22 mouse cellular contexts compared by ENCODE assay signal in the genomic region with DNA sequence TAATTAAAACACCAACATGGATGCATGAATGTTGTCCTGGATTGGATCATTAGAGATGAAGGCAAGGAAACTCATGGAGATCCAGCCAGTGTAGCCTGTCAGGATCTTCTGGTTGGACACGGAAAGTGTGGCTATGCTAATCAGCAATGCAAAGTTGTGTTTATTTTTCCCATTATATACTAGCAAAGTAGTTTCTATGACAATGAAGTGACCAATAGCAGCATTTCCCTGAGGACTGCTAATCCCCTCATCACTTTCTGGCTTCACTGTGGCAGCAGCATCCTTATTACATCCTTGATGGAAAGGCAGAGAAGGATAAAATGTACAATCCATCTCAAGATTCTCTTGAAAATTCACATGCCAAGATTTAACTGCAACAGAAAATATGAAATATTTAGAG.
DNase-seq lines count a peak whose midpoint lies in the region; ATAC-seq lines count a peak whose summit lies in the region.
"Had no signal": no experiment of that assay in that cellular context is flagged by ENCODE, and none has a peak within 500 bp of the region (broad histone marks: within the 10 kb centered on the region; RNA-seq: fewer than 3 reads in every experiment).

No protein-coding gene starts in this region.

- H3K4me1 ChIP-seq in neural tube, embryonic 13.5 days (replicated peaks) = peaks cover 28% of the 10 kb centered on the region
- peaks cover 14% of the 10 kb centered on the region for H3K4me1 ChIP-seq in neural tube, embryonic 15.5 days
- peaks cover 28% of the 10 kb centered on the region for H3K4me1 ChIP-seq in midbrain, embryonic 13.5 days (replicated peaks)
- no peaks in the 10 kb centered on the region for H3K4me1 ChIP-seq in limb, embryonic 10.5 days
- H3K4me1 ChIP-seq: limb, embryonic 13.5 days; lung, embryonic 15.5 days had no signal

- no peaks in the 10 kb centered on the region for H3K36me3 ChIP-seq in neural tube, embryonic 13.5 days
- H3K36me3 ChIP-seq in neural tube, embryonic 15.5 days = no peaks in the 10 kb centered on the region
- no peaks in the 10 kb centered on the region for H3K36me3 ChIP-seq in midbrain, embryonic 13.5 days
- H3K36me3 ChIP-seq in limb, embryonic 10.5 days = no peaks in the 10 kb centered on the region
- H3K36me3 ChIP-seq: limb, embryonic 13.5 days; lung, embryonic 15.5 days had no signal

- H3K4me2 ChIP-seq in neural tube, embryonic 13.5 days = no peak overlapping the region
- no peak overlapping the region for H3K4me2 ChIP-seq in neural tube, embryonic 15.5 days
- H3K4me2 ChIP-seq in midbrain, embryonic 13.5 days (replicated peaks) = no peak overlapping the region
- H3K4me2 ChIP-seq: heart, embryonic 11.5 days; limb, embryonic 13.5 days; liver, embryonic 11.5 days; lung, embryonic 15.5 days had no signal

- no peaks in the 10 kb centered on the region for H3K9me3 ChIP-seq in neural tube, embryonic 13.5 days
- H3K9me3 ChIP-seq in neural tube, embryonic 15.5 days (replicated peaks) = no peaks in the 10 kb centered on the region
- no peaks in the 10 kb centered on the region for H3K9me3 ChIP-seq in midbrain, embryonic 13.5 days
- no peaks in the 10 kb centered on the region for H3K9me3 ChIP-seq in limb, embryonic 10.5 days (replicated peaks)
- H3K9me3 ChIP-seq: limb, embryonic 13.5 days; lung, embryonic 15.5 days had no signal

- DNase-seq in cerebellum, postnatal 10 days = peak; percentile 10 to 19
- no peak for DNase-seq in cerebellum, adult 8-10 months
- DNase-seq in left cerebral cortex, adult 8-10 months (ENCODE audit: low spot score in 2 of 2) = no peak
- DNase-seq in ovary, postnatal 36 days (ENCODE audit: low spot score) = no peak
- DNase-seq in limb, embryonic 10.5 days (ENCODE audit: low spot score) = no peak
- DNase-seq: adrenal gland, adult 8-10 months; cerebellum, adult 9-10 months; gastrocnemius, postnatal 25 days; heart, adult 11 months; heart, postnatal 4 days; kidney, adult 11 months; kidney, postnatal 25 days had no signal

- ATAC-seq in neural tube, embryonic 13.5 days (ENCODE audit: low read depth) = no peak
- no peak for ATAC-seq in neural tube, embryonic 15.5 days (ENCODE audit: low FRiP score)
- ATAC-seq in midbrain, embryonic 13.5 days = peak; percentile 25; the same call in 1 of the 2 replicates
- ATAC-seq: inflammation-experienced regulatory T-cells, adult 6 months had no signal

- no peak overlapping the region for H3K9ac ChIP-seq in neural tube, embryonic 13.5 days
- H3K9ac ChIP-seq in neural tube, embryonic 15.5 days (replicated peaks) = no peak overlapping the region
- no peak overlapping the region for H3K9ac ChIP-seq in midbrain, embryonic 13.5 days (replicated peaks)
- H3K9ac ChIP-seq: limb, embryonic 13.5 days; lung, embryonic 15.5 days had no signal

- H3K27me3 ChIP-seq in neural tube, embryonic 13.5 days = no peaks in the 10 kb centered on the region
- no peaks in the 10 kb centered on the region for H3K27me3 ChIP-seq in neural tube, embryonic 15.5 days (replicated peaks)
- H3K27me3 ChIP-seq in midbrain, embryonic 13.5 days = no peaks in the 10 kb centered on the region
- H3K27me3 ChIP-seq in limb, embryonic 10.5 days (ENCODE audit: low read depth, poor library complexity, severe bottlenecking) = no peaks in the 10 kb centered on the region
- H3K27me3 ChIP-seq: CH12.LX; limb, embryonic 13.5 days; lung, embryonic 15.5 days had no signal

- H3K4me3 ChIP-seq in neural tube, embryonic 13.5 days = no peak overlapping the region
- H3K4me3 ChIP-seq in neural tube, embryonic 15.5 days (replicated peaks) = no peak overlapping the region
- no peak overlapping the region for H3K4me3 ChIP-seq in midbrain, embryonic 13.5 days (replicated peaks)
- no peak overlapping the region for H3K4me3 ChIP-seq in limb, embryonic 10.5 days
- H3K4me3 ChIP-seq: erythroblast, embryonic 14.5 days; limb, embryonic 13.5 days; lung, embryonic 15.5 days had no signal

- WGBS in neural tube, embryonic 13.5 days = 51% methylated on average over 1 of the region's 1 CpGs
- 53% methylated on average over 1 of the region's 1 CpGs for WGBS in neural tube, embryonic 15.5 days
- 18% methylated on average over 1 of the region's 1 CpGs for WGBS in midbrain, embryonic 13.5 days
- WGBS in limb, embryonic 10.5 days = 73% methylated on average over 1 of the region's 1 CpGs

- peak overlapping the region; percentile 59 for H3K27ac ChIP-seq in neural tube, embryonic 13.5 days (replicated peaks)
- no peak overlapping the region for H3K27ac ChIP-seq in neural tube, embryonic 15.5 days (replicated peaks)
- H3K27ac ChIP-seq in midbrain, embryonic 13.5 days = peak overlapping the region; percentile 65
- H3K27ac ChIP-seq in limb, embryonic 10.5 days = no peak overlapping the region
- H3K27ac ChIP-seq: limb, embryonic 13.5 days; lung, embryonic 15.5 days had no signal

Comparison
In these comparisons a context has a peak if more than half of its experiments do, and no peak if none do; other contexts are left out.
1. DNase-seq: peak in cerebellum, postnatal 10 days (2 of 2); none in cerebellum, adult 8-10 months (single experiment), left cerebral cortex, adult 8-10 months (0 of 2), ovary, postnatal 36 days (single experiment) and limb, embryonic 10.5 days (single experiment).
2. H3K27ac ChIP-seq: peak in neural tube, embryonic 13.5 days (single experiment) and midbrain, embryonic 13.5 days (single experiment); none in neural tube, embryonic 15.5 days (single experiment) and limb, embryonic 10.5 days (single experiment).